Mouse (Mus musculus): ENCODE data around the gene Ints1.

GRCm38 (mm10) chr5:139796900-139797299 lies 21.4 kb upstream of the Ints1 start:
- TF ChIP-seq KAT2A (conservative IDR thresholded peaks at IDR 0.05; ENCODE audit: low read depth, low read length) = no peak
- TF ChIP-seq CTCF (IDR thresholded peaks at IDR 0.05 in 2 of 3, conservative IDR thresholded peaks at IDR 0.05 in 1 of 3; ENCODE audit: control insufficient read depth in 1 of 3, insufficient read depth in 1 of 3, low read depth in 2 of 3, low read length in 3 of 3, poor library complexity in 1 of 3, severe bottlenecking in 1 of 3) = no peak
- TF ChIP-seq TAL1 (IDR thresholded peaks at IDR 0.05; ENCODE audit: low read length) = no peak
- no peak for TF ChIP-seq ZC3H11A (IDR thresholded peaks at IDR 0.05; ENCODE audit: low read depth, low read length)
- no peak for TF ChIP-seq BHLHE40 (IDR thresholded peaks at IDR 0.05; ENCODE audit: borderline replicate concordance, low read depth, low read length)
- no peak for TF ChIP-seq CHD2 (IDR thresholded peaks at IDR 0.05; ENCODE audit: low read length)
- TF ChIP-seq POLR2A (IDR thresholded peaks at IDR 0.05; ENCODE audit: control insufficient read depth in 1 of 2, insufficient read depth in 1 of 2, low read depth in 1 of 2, low read length in 2 of 2, poor library complexity in 1 of 2) = no peak
- no peak for TF ChIP-seq USF1 (IDR thresholded peaks at IDR 0.05; ENCODE audit: low read depth, low read length)
- TF ChIP-seq TBP (IDR thresholded peaks at IDR 0.05; ENCODE audit: low read depth, low read length) = no peak
- TF ChIP-seq HCFC1 (IDR thresholded peaks at IDR 0.05; ENCODE audit: low read depth, low read length) = no peak

Data from MEL (cell line).